In genomic region chr16:89585604-89586508, GRCm38 (mm10) we compare ENCODE assay signal across 14 mouse cellular contexts. TPM values are rescaled to one million over a fixed set of nuclear protein-coding genes. Genes with fewer than 3 reads are reported as not detected.
DNase-seq lines count a peak whose midpoint lies in the region; ATAC-seq and TF ChIP-seq lines count a peak whose summit lies in the region.
"Had no signal": no experiment of that assay in that cellular context is flagged by ENCODE, and none has a peak within 500 bp of the region (broad histone marks: within the 10 kb centered on the region; RNA-seq: fewer than 3 reads in every experiment).

No protein-coding gene starts in this region.

- TF ChIP-seq CTCF in heart, adult 2 months (IDR thresholded peaks at IDR 0.05) = no peak

- DNase-seq in hindbrain, embryonic 10.5 days (ENCODE audit: low spot score) = peak; percentile 6
- no peak for DNase-seq in hindbrain, embryonic 11.5 days (ENCODE audit: low spot score)
- DNase-seq in liver, embryonic 13.5 days = no peak
- no peak for DNase-seq in frontal cortex, postnatal 25 days (ENCODE audit: low spot score in 2 of 2)
- no peak for DNase-seq in layer of hippocampus, adult 11-12 months (ENCODE audit: low spot score)
- DNase-seq in heart, adult 2 months = no peak
- DNase-seq: lung, adult 18-20 months; thymus, postnatal 36 days had no signal

- TF ChIP-seq EP300 in heart, adult 2 months (IDR thresholded peaks at IDR 0.05; ENCODE audit: insufficient read depth, low read depth, low read length) = no peak

- intact Hi-C loops in heart, adult 2 months (cut with DNase I) = no loop called here

- no peak for TF ChIP-seq POLR2A in heart, adult 2 months (IDR thresholded peaks at IDR 0.05; ENCODE audit: insufficient read depth, low read depth, low read length)

- WGBS in hindbrain, embryonic 10.5 days = 65% methylated on average over 9 of the region's 9 CpGs
- WGBS in hindbrain, embryonic 16.5 days = 65% methylated on average over 9 of the region's 9 CpGs
- 59% methylated on average over 9 of the region's 9 CpGs for WGBS in hindbrain, embryonic 11.5 days
- WGBS in intestine, embryonic 16.5 days = 54% methylated on average over 9 of the region's 9 CpGs
- WGBS in liver, embryonic 13.5 days (ENCODE audit: insufficient replicate concordance) = 51% methylated on average over 9 of the region's 9 CpGs
- 74% methylated on average over 9 of the region's 9 CpGs for WGBS in heart, adult 2 months

- no peaks in the 10 kb centered on the region for H3K79me2 ChIP-seq in heart, adult 2 months (replicated peaks; ENCODE audit: control insufficient read depth, insufficient read depth, low read length)

- H3K4me2 ChIP-seq in hindbrain, embryonic 16.5 days (ENCODE audit: low read length) = no peak overlapping the region
- H3K4me2 ChIP-seq in hindbrain, embryonic 11.5 days (replicated peaks; ENCODE audit: low read depth, low read length) = no peak overlapping the region
- no peak overlapping the region for H3K4me2 ChIP-seq in intestine, embryonic 16.5 days (ENCODE audit: low read depth, low read length)
- no peak overlapping the region for H3K4me2 ChIP-seq in liver, embryonic 13.5 days

- no peak for ATAC-seq in hindbrain, embryonic 16.5 days
- peak; percentile 55 for ATAC-seq in hindbrain, embryonic 11.5 days (ENCODE audit: low FRiP score)
- ATAC-seq in intestine, embryonic 16.5 days = peak; percentile 87
- ATAC-seq in liver, embryonic 13.5 days (ENCODE audit: low read depth) = peak; percentile 20; the same call in 1 of the 2 replicates
- ATAC-seq: forebrain, embryonic 16.5 days had no signal

- H3K4me1 ChIP-seq in hindbrain, embryonic 10.5 days (replicated peaks) = peaks cover 9% of the 10 kb centered on the region
- no peaks in the 10 kb centered on the region; the same call in 1 of the 2 replicates for H3K4me1 ChIP-seq in hindbrain, embryonic 16.5 days (ENCODE audit: control insufficient read depth, insufficient read depth, low read depth, low read length)
- no peaks in the 10 kb centered on the region for H3K4me1 ChIP-seq in hindbrain, embryonic 11.5 days (replicated peaks; ENCODE audit: control insufficient read depth, insufficient read depth, low read length)
- H3K4me1 ChIP-seq in intestine, embryonic 16.5 days (ENCODE audit: control insufficient read depth, insufficient read depth, low read length) = no peaks in the 10 kb centered on the region
- H3K4me1 ChIP-seq in liver, embryonic 13.5 days (replicated peaks) = no peaks in the 10 kb centered on the region
- H3K4me1 ChIP-seq in heart, adult 2 months (ENCODE audit: control insufficient read depth, insufficient read depth, low read length) = no peaks in the 10 kb centered on the region

- H3K27me3 ChIP-seq in hindbrain, embryonic 10.5 days (ENCODE audit: insufficient read depth, poor library complexity, severe bottlenecking) = no peaks in the 10 kb centered on the region
- H3K27me3 ChIP-seq in hindbrain, embryonic 16.5 days (replicated peaks; ENCODE audit: control insufficient read depth, insufficient read depth, low read length) = no peaks in the 10 kb centered on the region
- no peaks in the 10 kb centered on the region for H3K27me3 ChIP-seq in hindbrain, embryonic 11.5 days (ENCODE audit: control insufficient read depth, insufficient read depth, low read length)
- H3K27me3 ChIP-seq in intestine, embryonic 16.5 days (replicated peaks; ENCODE audit: control insufficient read depth, insufficient read depth, low read length) = no peaks in the 10 kb centered on the region
- H3K27me3 ChIP-seq in liver, embryonic 13.5 days = no peaks in the 10 kb centered on the region
- H3K27me3 ChIP-seq in heart, adult 2 months (ENCODE audit: control insufficient read depth, insufficient read depth, low read length) = no peaks in the 10 kb centered on the region; the same call in 1 of the 2 replicates

- peak overlapping the region; percentile 45; the same call in 1 of the 2 replicates for H3K27ac ChIP-seq in hindbrain, embryonic 10.5 days
- no peak overlapping the region for H3K27ac ChIP-seq in hindbrain, embryonic 16.5 days (ENCODE audit: low read depth, low read length)
- H3K27ac ChIP-seq in hindbrain, embryonic 11.5 days (ENCODE audit: low read depth, low read length) = no peak overlapping the region
- no peak overlapping the region for H3K27ac ChIP-seq in intestine, embryonic 16.5 days (ENCODE audit: low read length)
- H3K27ac ChIP-seq in liver, embryonic 13.5 days = no peak overlapping the region
- no peak overlapping the region for H3K27ac ChIP-seq in heart, adult 2 months
- H3K27ac ChIP-seq: embryonic facial prominence, embryonic 10.5 days had no signal

- H3K36me3 ChIP-seq in hindbrain, embryonic 10.5 days = no peaks in the 10 kb centered on the region
- no peaks in the 10 kb centered on the region for H3K36me3 ChIP-seq in hindbrain, embryonic 16.5 days (ENCODE audit: control insufficient read depth, insufficient read depth, low read length)
- no peaks in the 10 kb centered on the region for H3K36me3 ChIP-seq in hindbrain, embryonic 11.5 days (ENCODE audit: control insufficient read depth, insufficient read depth, low read length)
- no peaks in the 10 kb centered on the region for H3K36me3 ChIP-seq in intestine, embryonic 16.5 days (ENCODE audit: control insufficient read depth, insufficient read depth, low read length)
- no peaks in the 10 kb centered on the region for H3K36me3 ChIP-seq in liver, embryonic 13.5 days
- H3K36me3 ChIP-seq in heart, adult 2 months (ENCODE audit: control insufficient read depth, insufficient read depth, low read length) = no peaks in the 10 kb centered on the region
- H3K36me3 ChIP-seq: embryonic facial prominence, embryonic 10.5 days had no signal

- no peak overlapping the region for H3K4me3 ChIP-seq in hindbrain, embryonic 10.5 days
- H3K4me3 ChIP-seq in hindbrain, embryonic 16.5 days (ENCODE audit: low read length) = no peak overlapping the region
- no peak overlapping the region for H3K4me3 ChIP-seq in hindbrain, embryonic 11.5 days (ENCODE audit: low read depth, low read length)
- no peak overlapping the region for H3K4me3 ChIP-seq in intestine, embryonic 16.5 days (ENCODE audit: low read length)
- H3K4me3 ChIP-seq in liver, embryonic 13.5 days (replicated peaks) = no peak overlapping the region
- no peak overlapping the region for H3K4me3 ChIP-seq in heart, adult 2 months
- H3K4me3 ChIP-seq: embryonic facial prominence, embryonic 10.5 days had no signal

- H3K9me3 ChIP-seq in hindbrain, embryonic 10.5 days = no peaks in the 10 kb centered on the region
- no peaks in the 10 kb centered on the region for H3K9me3 ChIP-seq in hindbrain, embryonic 16.5 days (ENCODE audit: control insufficient read depth, low read length)
- no peaks in the 10 kb centered on the region for H3K9me3 ChIP-seq in hindbrain, embryonic 11.5 days (ENCODE audit: control insufficient read depth, low read length)
- H3K9me3 ChIP-seq in intestine, embryonic 16.5 days (ENCODE audit: control insufficient read depth, low read length) = no peaks in the 10 kb centered on the region
- no peaks in the 10 kb centered on the region for H3K9me3 ChIP-seq in liver, embryonic 13.5 days (replicated peaks)
- H3K9me3 ChIP-seq: embryonic facial prominence, embryonic 10.5 days had no signal

- H3K9ac ChIP-seq in hindbrain, embryonic 16.5 days (ENCODE audit: low read depth, low read length) = no peak overlapping the region
- H3K9ac ChIP-seq in hindbrain, embryonic 11.5 days (ENCODE audit: low read depth, low read length) = no peak overlapping the region
- no peak overlapping the region for H3K9ac ChIP-seq in intestine, embryonic 16.5 days (ENCODE audit: low read depth, low read length)
- H3K9ac ChIP-seq in liver, embryonic 13.5 days = no peak overlapping the region
- H3K9ac ChIP-seq in heart, adult 2 months (ENCODE audit: low read depth, low read length) = no peak overlapping the region

RNA-seq across cellular contexts. Expression of gene Krtap11-1, which starts 14.9 kb away (rescaled TPM):
- not detected in 2 replicates for polyA plus RNA-seq in hindbrain, embryonic 10.5 days (2016; fragmentation: Nextera tagmentation; extraction: Ambion mirVana)
- not detected in 2 replicates for polyA plus RNA-seq in hindbrain, embryonic 16.5 days (2015; fragmentation: Nextera tagmentation; extraction: Ambion mirVana)
- polyA plus RNA-seq in hindbrain, embryonic 11.5 days (2014; fragmentation: Nextera tagmentation; extraction: Ambion mirVana) = not detected in 2 replicates
- not detected in 2 replicates for polyA plus RNA-seq in intestine, embryonic 16.5 days (2015; fragmentation: Nextera tagmentation; extraction: Ambion mirVana)
- polyA plus RNA-seq in liver, embryonic 13.5 days (2015; fragmentation: Nextera tagmentation; extraction: Ambion mirVana) = not detected in 2 replicates
- total RNA-seq in heart, adult 2 months (2021) = not detected
- not detected in 2 replicates for polyA plus RNA-seq in heart, adult 2 months (2012; rRNA removed)
- total RNA-seq: layer of hippocampus, postnatal 25 days had no signal
- polyA plus RNA-seq: embryonic facial prominence, embryonic 10.5 days; forebrain, embryonic 16.5 days; heart, postnatal 0 days had no signal
